Mouse (Mus musculus) testis, postnatal 10 days (tissue): ENCODE data around the gene Frmd4a.

Experiments used
- DNase-seq: peaks from one replicate; pipeline ENCODE4 v3.0.0; 2021; ENCODE audit warnings: low spot score

Frmd4a gene

GRCm38 (mm10) chr2:4017528-4018288 lies at the start of gene Frmd4a:
Frmd4a (plus strand) TSS chr2:4017717.
- DNase-seq = no peak

- no peak for DNase-seq
Observed at GRCm38 (mm10) chr2:3988876-3989275, 28.6 kb upstream of the Frmd4a start.

- no peak for DNase-seq
Observed at GRCm38 (mm10) chr2:3990431-3990830, 27.1 kb upstream of the Frmd4a start.

GRCm38 (mm10) chr2:4018431-4018876 lies 937 bp downstream of the Frmd4a start:
- no peak for DNase-seq

- no peak for DNase-seq
Observed at GRCm38 (mm10) chr2:4018909-4019308, 1.4 kb downstream of the Frmd4a start.

GRCm38 (mm10) chr2:4024927-4025326 lies 7.4 kb downstream of the Frmd4a start:
- DNase-seq = no peak

GRCm38 (mm10) chr2:4029031-4029747 lies 11.7 kb downstream of the Frmd4a start:
- no peak for DNase-seq

GRCm38 (mm10) chr2:4036153-4036589 lies 18.7 kb downstream of the Frmd4a start:
- DNase-seq = no peak

- no peak for DNase-seq
Observed at GRCm38 (mm10) chr2:4036651-4037117, 19.2 kb downstream of the Frmd4a start.

GRCm38 (mm10) chr2:4042009-4042408 lies 24.5 kb downstream of the Frmd4a start:
- no peak for DNase-seq

GRCm38 (mm10) chr2:4055481-4055880 lies 38.0 kb downstream of the Frmd4a start:
- DNase-seq = no peak

GRCm38 (mm10) chr2:4060675-4061074 lies 43.2 kb downstream of the Frmd4a start:
- DNase-seq = no peak

- no peak for DNase-seq
Observed at GRCm38 (mm10) chr2:4071831-4072230, 54.3 kb downstream of the Frmd4a start.

GRCm38 (mm10) chr2:4083877-4084276 lies 66.4 kb downstream of the Frmd4a start:
- no peak for DNase-seq

GRCm38 (mm10) chr2:4097601-4098000 lies 80.1 kb downstream of the Frmd4a start:
- no peak for DNase-seq

- no peak for DNase-seq
Observed at GRCm38 (mm10) chr2:4098948-4099776, 81.6 kb downstream of the Frmd4a start.

- DNase-seq = no peak
Observed at GRCm38 (mm10) chr2:4099777-4100104, 82.2 kb downstream of the Frmd4a start.

GRCm38 (mm10) chr2:4101370-4101769 lies 83.9 kb downstream of the Frmd4a start:
- DNase-seq = no peak

GRCm38 (mm10) chr2:4113303-4113920 lies 95.9 kb downstream of the Frmd4a start:
- DNase-seq = no peak

- DNase-seq = no peak
Observed at GRCm38 (mm10) chr2:4119678-4120458, 102.4 kb downstream of the Frmd4a start.

GRCm38 (mm10) chr2:4131216-4131615 lies 113.7 kb downstream of the Frmd4a start:
- no peak for DNase-seq
